Mouse (Mus musculus) forebrain, embryonic 12.5 days (tissue): Measurements from ENCODE around the gene Lgals7. TPM values are rescaled to one million over a fixed set of nuclear protein-coding genes. Genes with fewer than 3 reads are reported as not detected.
A peak's percentile ranks its signal among the peaks of the same experiment; 100 is the strongest.

Experiments
- ATAC-seq: fragments of 200-750 bp; cut with Nextera tagmentation; 2 replicates; pipeline ENCODE4 v1.8.0; 2017; ENCODE audit warnings: moderate TSS enrichment; ENCODE audit not compliant: low FRiP score
- H3K27ac ChIP-seq: fragments of 300-500 bp; sonication (generic); 2 replicates; pipeline ENCODE4 v1.5.1; 2016; ENCODE audit warnings: mild to moderate bottlenecking
- H3K27me3 ChIP-seq: fragments of 300-500 bp; sonication (generic); 2 replicates; pipeline ENCODE4 v1.6.1; 2016; ENCODE audit warnings: mild to moderate bottlenecking
- H3K36me3 ChIP-seq: fragments of 300-500 bp; sonication (generic); replicated peaks from 2 replicates; pipeline ENCODE4 v1.6.1; 2016; ENCODE audit warnings: mild to moderate bottlenecking
- H3K4me1 ChIP-seq: fragments of 300-500 bp; sonication (generic); 2 replicates; pipeline ENCODE4 v1.6.1; 2016
- H3K4me2 ChIP-seq: fragments of 300-500 bp; sonication (generic); 2 replicates; pipeline ENCODE4 v1.6.1; 2016; ENCODE audit warnings: mild to moderate bottlenecking, moderate library complexity
- H3K4me3 ChIP-seq: fragments of 300-500 bp; sonication (generic); replicated peaks from 2 replicates; pipeline ENCODE4 v1.5.1; 2016; ENCODE audit warnings: mild to moderate bottlenecking
- H3K9ac ChIP-seq: fragments of 300-500 bp; sonication (generic); 2 replicates; pipeline ENCODE4 v1.6.1; 2016; ENCODE audit warnings: mild to moderate bottlenecking
- H3K9me3 ChIP-seq: fragments of 300-500 bp; sonication (generic); 2 replicates; pipeline ENCODE4 v1.6.1; 2016
- WGBS: fragments of 180-500 bp; shearing (Covaris S2); methylation state at CpG from one replicate; pipeline ENCODE4 v1.1.7; 2016; 5-methylcytosine and 5-hydroxymethylcytosine counted together
- polyA plus RNA-seq: library from polyadenylated mRNA; unstranded; fragments of >200 nt; fragmentation: Nextera tagmentation; extraction: Ambion mirVana; gene quantifications from 2 replicates; pipeline ENCODE4 v1.2.1, GENCODE M21; 2016

Gene Lgals7
- 1.1 and 1.9 TPM in 2 replicates for polyA plus RNA-seq

DNA sequence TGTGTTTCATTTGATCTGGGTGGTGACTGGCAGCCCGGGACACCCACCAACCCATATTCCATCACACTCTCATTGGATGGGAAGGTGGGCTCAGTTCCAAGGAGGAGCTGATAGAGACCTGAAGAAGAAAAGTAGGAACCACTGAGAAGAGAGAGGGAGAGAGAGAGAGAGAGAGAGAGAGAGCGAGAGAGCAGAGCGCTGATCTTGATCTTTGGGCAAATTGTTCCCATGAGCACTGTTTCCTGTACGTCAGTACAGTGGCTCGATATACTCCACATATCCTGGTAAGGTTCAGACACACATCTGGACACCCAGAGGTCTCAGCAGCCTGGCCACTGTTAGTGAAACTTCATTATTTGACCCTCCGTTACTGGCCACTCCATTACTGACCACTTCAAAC lies at the start of gene Lgals7:
Gene Lgals7, plus strand, starts transcription at position 314 of the 400 bp plus-strand sequence.
- no peak for ATAC-seq
- H3K27ac ChIP-seq, result no peak within 1 kb of the TSS
- no peaks in the 10 kb centered on the region for H3K36me3 ChIP-seq
- H3K4me1 ChIP-seq, result peaks cover 11% of the 10 kb centered on the region
- H3K9ac ChIP-seq, result no peak within 1 kb of the TSS
- 0 out of 2 replicates have a peak, but pooled peaks cover 5% of the 10 kb centered on the region for H3K9me3 ChIP-seq
- H3K4me3 ChIP-seq, result no peak within 1 kb of the TSS
- 89% methylated on average over 6 of the region's 6 CpGs for WGBS
- no peaks in the 10 kb centered on the region for H3K27me3 ChIP-seq
- peak within 1 kb of the TSS; percentile 6; the same call in 1 of the 2 replicates for H3K4me2 ChIP-seq

DNA sequence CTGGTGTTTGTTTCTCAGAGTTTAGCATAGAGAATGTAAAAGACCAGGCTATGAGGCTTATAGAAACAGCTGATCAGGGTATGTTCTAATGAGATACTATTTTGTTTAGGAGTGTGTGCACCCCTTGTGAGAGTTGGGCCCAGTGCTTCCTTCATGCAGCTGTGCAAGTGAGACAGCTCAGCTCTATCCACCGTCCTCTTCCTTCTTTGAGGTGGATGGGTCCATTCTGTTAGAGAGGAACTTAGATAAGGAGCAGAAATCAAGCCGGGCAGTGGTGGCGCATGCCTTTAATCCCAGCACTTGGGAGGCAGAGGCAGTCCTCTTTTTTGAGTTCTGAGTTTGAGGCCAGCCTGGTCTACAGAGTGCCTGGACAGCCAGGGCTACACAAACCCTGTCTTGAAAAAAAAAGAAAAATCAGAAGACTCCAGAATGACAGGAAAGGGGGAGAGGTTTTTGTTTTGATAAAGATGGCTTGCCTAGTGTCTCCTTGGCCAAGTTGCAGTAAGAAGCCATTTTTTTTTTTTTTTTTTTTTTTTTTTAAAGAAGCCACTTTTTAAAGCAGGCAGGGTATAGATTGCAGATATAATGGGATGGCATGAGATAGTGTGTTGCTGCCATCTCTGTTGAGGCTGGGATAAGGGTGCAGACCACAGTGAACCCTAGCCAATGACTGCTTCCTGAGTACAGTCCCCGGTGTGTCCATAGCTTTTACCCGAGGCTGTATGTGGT lies 49.2 kb upstream of the Lgals7 start:
- Histone ChIP-seq H3K4me3 (no peak overlapping the region), H3K4me2 (no peak overlapping the region), H3K9me3 (no peaks in the 10 kb centered on the region), H3K36me3 (peaks cover 75% of the 10 kb centered on the region), H3K27ac (no peak overlapping the region), H3K4me1 (peaks cover 64% of the 10 kb centered on the region), H3K9ac (0 out of 2 replicates have a peak overlapping the region, but pooled peaks have one; percentile 25), H3K27me3 (no peaks in the 10 kb centered on the region)
- WGBS, result 92% methylated on average over 5 of the region's 5 CpGs
- no peak for ATAC-seq

DNA sequence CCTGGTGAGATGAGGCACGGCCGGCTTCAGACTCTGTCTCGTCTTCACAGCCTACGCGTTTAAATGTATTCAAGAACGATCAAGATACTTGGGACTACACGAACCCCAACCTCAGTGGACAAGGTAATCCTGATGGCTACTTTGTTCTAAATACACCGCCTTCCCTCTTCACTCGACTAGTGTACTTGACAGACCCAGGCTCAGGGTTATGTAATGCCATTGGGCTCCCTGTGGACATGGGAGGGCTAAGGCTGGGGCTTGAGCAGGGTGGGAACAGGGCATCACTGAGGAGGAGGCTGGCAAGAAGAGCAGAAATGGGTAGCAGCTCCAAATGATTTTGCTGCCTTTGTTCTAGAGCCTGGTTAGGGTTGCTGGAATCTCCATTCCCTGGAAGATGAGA lies 48.4 kb upstream of the Lgals7 start:
- no peak for ATAC-seq
- Histone ChIP-seq H3K4me1 (peaks cover 72% of the 10 kb centered on the region), H3K9ac (peak overlapping the region; percentile 25; the same call in 1 of the 2 replicates), H3K9me3 (no peaks in the 10 kb centered on the region), H3K27me3 (no peaks in the 10 kb centered on the region), H3K4me3 (no peak overlapping the region), H3K4me2 (no peak overlapping the region), H3K27ac (no peak overlapping the region), H3K36me3 (peaks cover 83% of the 10 kb centered on the region)
- 91% methylated on average over 9 of the region's 9 CpGs for WGBS

DNA sequence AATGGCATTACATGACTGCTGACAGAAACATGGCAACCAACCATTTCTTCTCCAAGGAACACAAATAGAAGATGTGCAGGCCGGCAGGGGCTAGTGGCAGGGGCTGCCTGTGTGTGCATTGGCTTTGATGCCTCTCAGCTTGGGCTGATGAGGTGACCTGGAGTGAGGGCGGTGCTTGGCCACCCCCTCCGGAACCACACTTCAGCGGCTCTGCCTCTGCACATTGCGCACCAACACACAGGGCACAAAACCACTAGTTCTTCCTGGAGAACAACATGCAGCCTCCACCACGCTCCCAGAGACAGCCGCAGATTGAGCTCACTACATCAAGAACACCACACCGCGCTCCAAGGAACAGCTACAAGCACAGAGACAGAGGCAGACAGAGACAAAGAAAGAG lies 47.5 kb upstream of the Lgals7 start:
- H3K9ac ChIP-seq, result peak overlapping the region; percentile 7; the same call in 1 of the 2 replicates
- no peaks in the 10 kb centered on the region for H3K9me3 ChIP-seq
- H3K4me3 ChIP-seq, result peak overlapping the region; percentile 10; the same call in 1 of the 2 replicates
- peaks cover 93% of the 10 kb centered on the region for H3K36me3 ChIP-seq
- H3K27ac ChIP-seq, result no peak overlapping the region
- ATAC-seq, result no peak
- 82% methylated on average over 9 of the region's 9 CpGs for WGBS
- H3K27me3 ChIP-seq, result no peaks in the 10 kb centered on the region
- H3K4me1 ChIP-seq, result peaks cover 82% of the 10 kb centered on the region
- no peak overlapping the region for H3K4me2 ChIP-seq

DNA sequence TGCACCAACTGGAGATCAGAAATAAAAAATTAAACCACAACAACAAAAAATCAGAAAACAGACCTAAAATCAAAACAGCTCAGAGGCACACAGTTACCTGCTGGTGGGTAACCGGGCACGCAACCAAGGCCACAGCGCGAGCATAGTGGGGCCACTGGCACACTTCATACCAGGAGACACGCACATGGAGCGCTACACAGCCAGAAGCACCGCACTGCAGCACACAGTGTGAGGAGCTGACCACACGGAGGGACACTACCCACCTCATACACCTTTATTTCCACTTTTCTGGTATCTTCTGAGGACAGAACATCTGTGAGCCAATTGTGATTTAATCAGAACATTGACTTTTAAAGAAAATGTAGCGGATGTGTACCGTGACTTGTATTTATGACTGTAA lies 46.7 kb upstream of the Lgals7 start:
- ATAC-seq, result no peak
- peaks cover 79% of the 10 kb centered on the region for H3K4me1 ChIP-seq
- WGBS, result 95% methylated on average over 10 of the region's 10 CpGs
- H3K27ac ChIP-seq, result no peak overlapping the region
- H3K4me2 ChIP-seq, result no peak overlapping the region
- H3K9me3 ChIP-seq, result no peaks in the 10 kb centered on the region
- H3K27me3 ChIP-seq, result no peaks in the 10 kb centered on the region
- H3K36me3 ChIP-seq, result peaks cover 98% of the 10 kb centered on the region
- no peak overlapping the region for H3K4me3 ChIP-seq
- H3K9ac ChIP-seq, result no peak overlapping the region

DNA sequence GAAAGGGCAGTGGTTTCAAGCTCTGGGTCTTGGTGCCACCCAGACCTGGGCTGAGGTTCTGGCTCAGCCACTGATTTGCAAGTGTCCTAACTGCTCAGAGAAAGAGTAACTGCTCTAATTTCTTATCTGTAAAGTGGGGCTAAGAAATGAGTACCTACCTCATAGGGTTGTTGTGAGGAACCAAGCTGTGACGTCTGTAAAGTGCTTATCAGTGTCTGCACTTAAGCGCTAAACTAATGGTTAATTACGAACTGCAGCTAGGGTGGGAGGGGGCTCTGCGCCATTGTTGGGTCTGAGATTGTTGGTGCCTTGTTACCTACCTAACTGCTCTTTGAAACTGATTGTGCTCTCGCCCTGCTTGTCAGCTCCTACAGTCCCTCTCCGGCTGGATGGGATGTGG lies 46.1 kb upstream of the Lgals7 start:
- Histone ChIP-seq H3K9me3 (no peaks in the 10 kb centered on the region), H3K4me1 (peaks cover 73% of the 10 kb centered on the region), H3K4me2 (no peak overlapping the region), H3K27ac (no peak overlapping the region), H3K4me3 (no peak overlapping the region), H3K27me3 (no peaks in the 10 kb centered on the region), H3K36me3 (peaks cover 97% of the 10 kb centered on the region), H3K9ac (no peak overlapping the region)
- 62% methylated on average over 6 of the region's 6 CpGs for WGBS
- ATAC-seq, result no peak

DNA sequence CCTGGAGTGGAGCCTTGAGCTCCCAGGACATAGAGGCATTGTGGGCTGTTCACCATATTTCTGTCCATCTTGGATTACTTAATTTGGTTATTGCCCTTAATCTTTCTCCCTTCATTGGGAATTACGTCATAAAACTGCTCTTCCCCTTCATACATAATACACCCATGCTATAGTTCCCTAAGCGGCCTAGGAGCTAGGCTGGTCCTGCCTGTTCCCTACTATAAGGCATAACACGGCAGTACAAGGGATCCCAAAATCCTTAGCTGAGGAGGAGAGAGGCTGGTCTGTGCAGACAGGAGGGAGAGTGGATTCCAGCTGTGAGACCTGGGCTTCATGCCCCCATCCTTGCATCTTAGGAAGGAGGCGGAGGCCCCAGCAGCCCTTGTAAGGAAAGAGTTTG lies 45.7 kb upstream of the Lgals7 start:
- Histone ChIP-seq H3K27ac (no peak overlapping the region), H3K9me3 (no peaks in the 10 kb centered on the region), H3K9ac (no peak overlapping the region), H3K4me1 (peaks cover 69% of the 10 kb centered on the region), H3K4me2 (no peak overlapping the region), H3K27me3 (no peaks in the 10 kb centered on the region), H3K36me3 (peaks cover 97% of the 10 kb centered on the region), H3K4me3 (no peak overlapping the region)
- 81% methylated on average over 4 of the region's 4 CpGs for WGBS
- ATAC-seq, result no peak

DNA sequence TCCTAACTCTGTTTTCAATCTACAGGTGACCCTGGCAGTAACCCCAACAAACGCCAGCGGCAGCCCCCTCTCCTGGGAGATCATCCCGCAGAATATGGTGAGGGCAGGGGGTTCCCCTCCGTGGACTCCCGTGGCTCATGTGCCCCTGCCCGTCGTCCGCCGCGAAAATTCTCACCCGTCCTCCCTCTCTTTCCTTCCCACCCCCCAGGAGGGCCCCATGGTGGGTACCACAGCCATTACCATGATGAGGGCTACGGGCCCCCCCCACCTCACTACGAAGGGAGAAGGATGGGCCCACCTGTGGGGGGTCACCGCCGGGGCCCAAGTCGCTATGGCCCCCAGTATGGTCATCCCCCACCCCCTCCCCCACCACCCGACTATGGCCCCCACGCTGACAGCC lies 45.2 kb upstream of the Lgals7 start:
- Histone ChIP-seq H3K36me3 (peaks cover 96% of the 10 kb centered on the region), H3K4me3 (no peak overlapping the region), H3K4me2 (no peak overlapping the region), H3K4me1 (peaks cover 64% of the 10 kb centered on the region), H3K9me3 (no peaks in the 10 kb centered on the region), H3K27me3 (no peaks in the 10 kb centered on the region), H3K27ac (no peak overlapping the region), H3K9ac (no peak overlapping the region)
- ATAC-seq, result no peak
- 88% methylated on average over 18 of the region's 18 CpGs for WGBS

DNA sequence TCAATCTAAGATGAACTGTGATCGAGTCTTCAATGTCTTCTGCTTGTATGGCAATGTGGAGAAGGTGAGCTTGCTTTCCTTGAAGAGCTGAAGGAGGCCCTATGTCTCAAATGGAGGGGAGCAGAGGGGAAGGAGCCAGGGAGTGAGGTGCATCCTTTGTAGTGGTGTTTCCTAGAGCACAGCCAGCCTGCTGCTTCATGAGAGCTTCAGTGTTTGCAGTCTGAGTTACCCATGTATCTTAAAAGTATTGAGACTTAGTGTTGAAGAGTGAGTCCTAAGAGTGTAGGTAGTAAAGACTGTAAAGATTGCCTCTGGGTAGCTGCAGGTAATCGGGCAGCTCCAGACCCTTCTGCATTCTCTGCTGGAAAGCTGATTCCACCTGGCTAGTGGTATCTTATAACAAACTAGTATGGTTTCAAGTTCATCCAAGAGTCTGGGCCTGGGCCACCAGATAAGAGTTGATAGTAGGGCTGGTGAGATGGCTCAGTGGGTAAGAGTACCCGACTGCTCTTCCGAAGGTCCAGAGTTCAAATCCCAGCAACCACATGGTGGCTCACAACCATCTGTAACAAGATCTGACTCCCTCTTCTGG lies 44.7 kb upstream of the Lgals7 start:
- no peaks in the 10 kb centered on the region for H3K9me3 ChIP-seq
- 91% methylated on average over 4 of the region's 4 CpGs for WGBS
- H3K27me3 ChIP-seq, result no peaks in the 10 kb centered on the region
- ATAC-seq, result no peak
- no peak overlapping the region for H3K27ac ChIP-seq
- peaks cover 59% of the 10 kb centered on the region for H3K4me1 ChIP-seq
- H3K4me3 ChIP-seq, result no peak overlapping the region
- H3K9ac ChIP-seq, result no peak overlapping the region
- H3K36me3 ChIP-seq, result peaks cover 91% of the 10 kb centered on the region
- H3K4me2 ChIP-seq, result no peak overlapping the region

DNA sequence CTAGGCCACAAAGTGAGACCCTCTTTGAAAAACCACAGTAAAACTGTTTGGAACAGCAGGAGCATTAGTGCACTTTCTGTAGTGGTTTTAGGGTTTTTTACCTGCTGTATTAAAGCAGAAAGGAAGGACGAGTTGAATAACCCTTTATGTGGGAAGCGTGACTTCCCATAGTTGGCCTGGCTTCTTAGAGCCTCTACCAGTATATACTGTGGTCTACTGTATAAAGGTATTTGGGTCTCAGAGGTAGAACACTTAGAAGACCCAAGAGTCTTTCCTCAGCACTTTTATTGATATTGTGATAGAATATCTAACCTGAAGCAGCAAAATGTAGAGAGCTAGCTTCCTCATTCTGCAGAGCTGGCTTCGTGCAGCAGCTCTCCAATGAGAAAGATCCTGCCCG lies 44.1 kb upstream of the Lgals7 start:
- ATAC-seq, result no peak
- 85% methylated on average over 4 of the region's 4 CpGs for WGBS
- Histone ChIP-seq H3K36me3 (peaks cover 85% of the 10 kb centered on the region), H3K9me3 (no peaks in the 10 kb centered on the region), H3K4me1 (peaks cover 59% of the 10 kb centered on the region), H3K4me2 (no peak overlapping the region), H3K27me3 (no peaks in the 10 kb centered on the region), H3K9ac (no peak overlapping the region), H3K4me3 (no peak overlapping the region), H3K27ac (peak overlapping the region; percentile 69; the same call in 1 of the 2 replicates)

DNA sequence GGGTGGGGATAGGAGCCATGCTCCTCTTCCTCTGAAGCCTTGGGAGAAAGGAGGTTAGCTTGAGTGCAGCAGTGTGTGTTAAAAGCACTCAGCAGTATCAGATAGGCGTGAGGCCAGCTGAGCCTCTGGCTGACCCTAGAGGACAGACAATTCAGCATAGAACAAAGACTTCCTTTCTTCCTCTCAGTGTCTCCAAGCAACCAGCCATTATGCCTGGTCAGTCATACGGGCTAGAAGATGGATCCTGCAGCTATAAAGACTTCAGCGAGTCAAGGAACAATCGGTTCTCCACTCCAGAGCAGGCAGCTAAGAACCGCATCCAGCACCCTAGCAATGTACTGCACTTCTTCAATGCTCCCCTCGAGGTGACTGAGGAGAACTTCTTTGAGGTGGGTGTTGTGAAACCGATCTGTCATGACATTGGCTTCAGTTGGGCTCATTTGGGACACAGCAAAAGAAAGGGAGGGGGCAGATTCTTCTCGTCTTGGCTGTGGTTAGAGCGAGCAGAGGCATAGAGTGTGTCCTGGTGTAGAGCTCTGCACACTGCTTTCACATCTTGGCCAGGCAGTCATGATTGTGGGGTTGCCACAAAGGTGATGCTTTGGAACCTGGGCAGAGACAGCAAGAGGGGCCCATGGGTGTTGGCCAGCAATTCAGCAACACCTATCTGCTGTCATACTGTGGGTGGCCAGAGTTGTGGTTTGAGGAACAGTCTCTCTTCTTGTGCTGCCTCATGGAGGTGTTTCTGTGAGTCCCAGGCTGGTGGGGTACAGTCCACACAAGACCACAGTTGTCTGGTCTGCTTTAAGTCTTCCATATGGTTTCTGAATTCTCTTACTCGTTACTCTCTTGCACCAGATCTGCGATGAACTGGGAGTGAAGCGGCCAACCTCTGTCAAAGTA lies 43.0 kb upstream of the Lgals7 start:
- WGBS, result 49% methylated on average over 12 of the region's 12 CpGs
- peaks cover 55% of the 10 kb centered on the region for H3K4me1 ChIP-seq
- no peaks in the 10 kb centered on the region for H3K27me3 ChIP-seq
- H3K4me2 ChIP-seq, result no peak overlapping the region
- no peak overlapping the region for H3K4me3 ChIP-seq
- H3K27ac ChIP-seq, result peak overlapping the region; percentile 69
- no peaks in the 10 kb centered on the region for H3K9me3 ChIP-seq
- ATAC-seq, result peak; percentile 40; the same call in 1 of the 2 replicates
- H3K36me3 ChIP-seq, result peaks cover 74% of the 10 kb centered on the region
- no peak overlapping the region for H3K9ac ChIP-seq

DNA sequence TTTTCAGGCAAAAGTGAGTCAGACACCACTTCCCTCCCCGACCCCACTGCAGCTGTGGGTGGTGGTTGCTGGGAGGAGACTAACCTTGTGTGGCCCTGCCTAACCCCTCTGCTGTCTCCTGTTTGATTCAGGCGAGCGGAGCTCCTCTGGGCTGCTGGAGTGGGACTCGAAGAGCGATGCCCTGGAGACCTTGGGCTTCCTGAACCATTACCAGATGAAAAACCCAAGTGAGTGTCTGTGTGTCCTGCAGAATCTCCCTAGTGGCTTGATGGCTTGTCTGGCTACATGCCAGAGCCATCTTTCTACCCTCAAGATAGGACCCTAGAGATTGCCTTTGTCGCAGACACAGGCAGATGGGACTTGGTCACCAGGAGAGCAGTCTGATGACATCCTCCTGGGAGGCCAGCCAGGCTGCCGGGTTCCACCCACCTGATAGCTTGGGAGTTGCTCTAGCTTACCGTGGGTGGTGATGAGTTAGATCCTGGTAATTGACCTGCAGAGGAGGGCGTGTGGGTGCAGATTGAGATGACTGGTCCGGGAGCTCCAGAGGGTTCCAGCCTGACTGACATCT lies 42.3 kb upstream of the Lgals7 start:
- no peak for ATAC-seq
- no peaks in the 10 kb centered on the region for H3K27me3 ChIP-seq
- H3K9ac ChIP-seq, result no peak overlapping the region
- H3K9me3 ChIP-seq, result no peaks in the 10 kb centered on the region
- no peak overlapping the region for H3K4me2 ChIP-seq
- H3K36me3 ChIP-seq, result peaks cover 67% of the 10 kb centered on the region
- WGBS, result 84% methylated on average over 10 of the region's 10 CpGs
- no peak overlapping the region for H3K4me3 ChIP-seq
- no peak overlapping the region for H3K27ac ChIP-seq
- peaks cover 53% of the 10 kb centered on the region for H3K4me1 ChIP-seq
